Mouse (Mus musculus) testis, adult 2 months (tissue): ENCODE data around the gene Abcc6. TPM values are rescaled to one million over a fixed set of nuclear protein-coding genes. Genes with fewer than 3 reads are reported as not detected.

Experiments
- H3K27ac ChIP-seq: fragments of 200-500 bp; 2 replicates; pipeline ENCODE4 v1.5.1; 2012; ENCODE audit warnings: low read depth, low read length; ENCODE audit not compliant: control insufficient read depth, insufficient read depth
- H3K27me3 ChIP-seq: fragments of 200-500 bp; 2 replicates; pipeline ENCODE4 v1.6.1; 2012; ENCODE audit warnings: mild to moderate bottlenecking, low read length, moderate library complexity; ENCODE audit not compliant: control insufficient read depth, insufficient read depth
- H3K36me3 ChIP-seq: fragments of 200-500 bp; 2 replicates; pipeline ENCODE4 v1.6.1; 2012; ENCODE audit warnings: mild to moderate bottlenecking, low read length; ENCODE audit not compliant: control insufficient read depth, insufficient read depth
- H3K4me1 ChIP-seq: fragments of 200-500 bp; 2 replicates; pipeline ENCODE4 v1.6.1; 2012; ENCODE audit warnings: low read length; ENCODE audit not compliant: control insufficient read depth, insufficient read depth
- H3K4me3 ChIP-seq: fragments of 200-500 bp; 2 replicates; pipeline ENCODE4 v1.5.1; 2012; ENCODE audit warnings: low read depth, mild to moderate bottlenecking, low read length, moderate library complexity, mixed read lengths; ENCODE audit not compliant: control insufficient read depth
- CTCF ChIP-seq: fragments of 200-500 bp; IDR thresholded peaks from 2 replicates; pipeline ENCODE4 v1.5.1; 2012; ENCODE audit warnings: low read depth, mild to moderate bottlenecking, inconsistent platforms, low read length, moderate library complexity; ENCODE audit not compliant: control insufficient read depth, insufficient read depth, insufficient replicate concordance
- POLR2A ChIP-seq: fragments of 200-500 bp; IDR thresholded peaks from 2 replicates; pipeline ENCODE4 v1.6.1; 2012; ENCODE audit warnings: low read depth, mild to moderate bottlenecking, inconsistent platforms, low read length, moderate library complexity; ENCODE audit not compliant: control insufficient read depth
- polyA plus RNA-seq: library from polyadenylated mRNA; depleted of rRNA; stranded (reverse); fragments of >200 nt; gene quantifications from 2 replicates; pipeline ENCODE4 v1.2.3, GENCODE M21; 2012

The Abcc6 gene
- polyA plus RNA-seq, 1 experiment, result 1.0 TPM

DNA sequence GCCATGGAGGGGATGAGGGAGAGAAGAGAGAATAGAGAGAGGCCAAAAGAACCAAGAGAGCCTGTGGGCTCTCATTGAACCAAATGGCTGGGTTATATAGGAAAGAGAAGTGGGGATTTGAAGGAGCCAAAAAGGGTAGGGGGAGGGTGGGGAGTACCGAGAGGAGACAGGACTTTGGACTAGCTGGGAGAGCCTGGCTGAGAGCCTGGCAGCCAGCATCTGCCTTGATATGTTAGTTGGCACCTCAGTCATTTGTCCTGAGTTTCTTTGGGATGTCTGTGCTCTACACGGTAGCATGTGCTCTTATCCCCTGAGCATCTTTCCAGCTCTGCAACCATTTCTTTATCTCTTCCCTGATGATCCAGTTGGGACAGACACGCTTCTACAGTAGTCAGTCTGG lies 23.5 kb upstream of the Abcc6 start:
- peaks cover 2% of the 10 kb centered on the region; the same call in 1 of the 2 replicates for H3K36me3 ChIP-seq

DNA sequence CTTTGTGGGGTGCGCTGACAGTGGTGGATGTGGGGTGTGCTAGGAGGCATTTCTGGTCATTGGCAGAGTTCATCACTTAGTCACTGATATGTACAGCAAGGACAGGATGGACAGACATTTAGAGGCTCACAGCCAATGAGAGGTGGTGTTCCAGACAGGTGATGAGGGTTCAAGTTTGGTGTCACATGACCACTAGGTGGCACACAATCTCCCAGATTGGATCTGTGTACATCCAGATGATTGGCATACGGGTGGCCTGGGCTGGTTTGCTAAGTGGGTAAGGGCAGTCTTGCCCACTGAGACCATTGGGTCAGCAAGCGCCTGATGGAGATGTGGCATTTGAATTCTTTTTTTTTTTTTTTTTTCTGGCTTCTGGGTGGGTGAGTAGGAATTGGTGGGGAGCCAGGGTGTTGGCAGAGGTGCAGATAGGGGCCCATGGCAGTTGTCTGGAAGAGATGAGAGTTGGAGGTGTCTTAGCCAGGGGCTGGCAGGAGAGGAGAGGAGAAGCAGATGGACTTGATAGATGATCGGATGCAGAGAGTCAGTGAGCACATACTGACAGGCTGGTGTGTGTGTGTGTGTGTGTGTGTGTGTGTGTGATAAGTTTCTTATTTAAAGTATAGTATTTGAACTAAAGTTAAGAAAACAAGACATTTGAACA lies 22.2 kb upstream of the Abcc6 start:
- Histone ChIP-seq H3K27ac (no peak overlapping the region), H3K4me3 (no peak overlapping the region), H3K4me1 (no peaks in the 10 kb centered on the region), H3K36me3 (peaks cover 2% of the 10 kb centered on the region), H3K27me3 (no peaks in the 10 kb centered on the region)
- TF ChIP-seq POLR2A (no peak), CTCF (no peak)

More for the DNA sequence above, 23.5 kb upstream of the Abcc6 start:
- no peak for TF ChIP-seq CTCF
- TF ChIP-seq POLR2A, result no peak
- H3K27ac ChIP-seq, result no peak overlapping the region
- no peak overlapping the region for H3K4me3 ChIP-seq
- no peaks in the 10 kb centered on the region for H3K4me1 ChIP-seq
- H3K27me3 ChIP-seq, result no peaks in the 10 kb centered on the region

DNA sequence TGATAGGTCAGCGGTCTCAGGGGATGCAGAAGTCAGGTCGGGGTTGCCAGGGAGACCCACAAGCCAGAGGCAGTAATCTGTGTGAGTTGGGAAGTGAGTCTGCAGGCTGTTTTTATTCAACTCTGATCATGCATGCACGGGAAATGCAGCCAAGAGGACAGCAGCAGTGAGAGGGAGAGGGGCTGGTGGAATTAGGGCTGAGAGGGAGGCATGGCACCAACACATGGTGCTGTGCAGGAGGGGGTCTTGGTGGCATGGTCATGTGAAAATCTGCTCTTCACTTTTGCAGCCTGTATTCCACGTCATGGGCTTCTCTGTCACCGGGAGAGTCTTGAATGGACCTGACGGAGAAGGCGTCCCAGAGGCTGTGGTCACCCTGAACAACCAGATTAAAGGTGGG lies 19.9 kb upstream of the Abcc6 start:
- no peaks in the 10 kb centered on the region for H3K4me1 ChIP-seq
- no peak overlapping the region for H3K4me3 ChIP-seq
- TF ChIP-seq POLR2A, result no peak
- no peak for TF ChIP-seq CTCF
- no peaks in the 10 kb centered on the region for H3K27me3 ChIP-seq
- no peak overlapping the region for H3K27ac ChIP-seq
- peaks cover 2% of the 10 kb centered on the region for H3K36me3 ChIP-seq

DNA sequence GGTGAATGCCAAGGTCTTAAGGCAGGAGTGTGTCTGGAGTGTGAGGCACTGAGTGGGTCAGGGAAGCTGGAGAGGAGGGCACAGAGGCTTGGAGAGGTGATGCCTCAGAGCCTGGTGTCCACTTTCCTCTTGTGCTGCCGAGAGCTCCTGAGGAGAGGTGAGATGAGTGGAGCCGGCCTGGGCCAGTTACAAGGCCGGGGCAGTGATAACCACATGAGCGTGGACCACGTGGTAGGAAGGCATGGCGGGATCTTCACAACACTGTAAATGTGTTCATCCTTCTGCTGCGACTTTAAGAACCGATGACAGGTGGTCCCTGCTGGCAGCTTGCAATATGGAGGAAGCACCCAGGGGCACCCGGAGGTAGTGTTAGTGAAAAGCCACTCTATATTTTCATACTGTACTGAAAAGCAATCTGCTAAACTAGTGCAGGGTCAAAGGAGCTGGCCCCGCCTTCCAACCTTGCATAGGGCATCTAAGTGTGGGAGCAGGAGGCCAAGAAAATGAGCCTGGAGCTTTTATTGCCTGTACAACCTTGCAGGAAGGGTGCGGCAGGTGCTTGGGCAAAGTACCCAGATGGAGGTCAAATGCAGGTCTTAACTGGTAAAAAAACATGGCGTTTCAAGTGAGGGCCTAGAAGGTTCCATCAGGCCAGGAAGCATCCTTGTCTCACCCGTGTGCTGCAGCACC lies 17.9 kb upstream of the Abcc6 start:
- no peak overlapping the region for H3K27ac ChIP-seq
- TF ChIP-seq POLR2A, result no peak
- no peak for TF ChIP-seq CTCF
- no peaks in the 10 kb centered on the region; the same call in none of the 2 replicates for H3K36me3 ChIP-seq
- H3K4me3 ChIP-seq, result no peak overlapping the region
- H3K4me1 ChIP-seq, result no peaks in the 10 kb centered on the region
- H3K27me3 ChIP-seq, result no peaks in the 10 kb centered on the region

DNA sequence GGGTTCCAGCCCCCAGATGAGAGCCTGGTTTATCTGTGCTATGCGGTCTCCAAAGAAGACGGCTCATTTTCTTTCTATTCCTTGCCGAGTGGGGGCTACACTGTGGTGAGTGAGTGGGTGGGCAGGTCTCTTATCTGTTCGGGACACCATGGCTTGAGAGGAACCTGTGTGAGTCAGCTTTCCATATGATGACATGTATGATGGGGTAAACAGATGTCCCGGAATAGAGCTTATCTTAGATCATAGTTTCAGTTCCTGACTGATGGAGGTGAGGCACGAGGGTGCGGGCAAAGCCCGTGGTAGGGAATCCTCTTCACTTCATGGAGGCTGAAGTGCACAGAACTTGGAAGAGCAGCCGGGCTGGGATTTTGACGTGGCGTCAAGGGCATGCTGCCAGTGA lies 15.8 kb upstream of the Abcc6 start:
- H3K4me1 ChIP-seq, result no peaks in the 10 kb centered on the region
- no peak overlapping the region for H3K27ac ChIP-seq
- no peaks in the 10 kb centered on the region; the same call in none of the 2 replicates for H3K36me3 ChIP-seq
- TF ChIP-seq CTCF (no peak), POLR2A (no peak)
- H3K27me3 ChIP-seq, result no peaks in the 10 kb centered on the region
- no peak overlapping the region for H3K4me3 ChIP-seq

DNA sequence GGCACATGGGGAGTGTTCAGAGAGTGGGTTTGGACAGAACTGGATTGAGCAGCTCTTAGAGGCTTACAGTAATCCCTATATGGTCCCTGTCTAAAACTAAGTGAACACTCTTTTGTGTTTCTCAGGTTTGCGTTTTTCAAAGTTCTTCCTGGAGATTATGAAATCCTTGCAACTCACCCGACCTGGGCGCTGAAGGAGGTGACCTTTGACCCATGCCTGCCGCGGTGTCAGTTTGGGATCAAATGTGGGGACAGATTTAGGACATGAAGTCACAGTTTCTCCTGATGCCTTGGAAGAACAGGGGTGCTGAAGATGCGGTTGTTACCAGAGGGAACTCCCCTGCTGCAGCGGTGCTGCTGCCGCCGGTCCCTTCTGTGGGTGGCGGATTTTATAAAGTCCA lies 14.0 kb upstream of the Abcc6 start:
- TF ChIP-seq CTCF (no peak), POLR2A (no peak)
- no peak overlapping the region for H3K4me3 ChIP-seq
- no peaks in the 10 kb centered on the region; the same call in 1 of the 2 replicates for H3K36me3 ChIP-seq

DNA sequence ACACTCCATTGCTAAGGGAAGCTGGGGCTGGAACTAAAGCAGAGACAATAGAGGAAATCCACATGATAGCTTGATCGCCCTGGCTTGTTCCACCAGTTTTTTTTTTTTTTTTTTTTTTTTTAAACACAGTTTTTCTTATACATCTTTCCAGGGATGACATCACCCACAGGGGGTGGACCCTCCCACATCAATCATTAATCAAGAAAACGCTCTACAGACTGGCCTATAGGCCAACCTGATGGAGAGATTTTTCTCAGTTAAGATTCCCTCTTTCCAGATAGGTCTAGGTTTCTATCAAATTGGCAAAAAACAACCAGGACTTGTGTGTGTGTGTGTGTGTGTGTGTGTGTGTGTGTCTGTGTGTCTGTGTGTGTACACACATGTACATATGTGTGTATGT lies 9.8 kb upstream of the Abcc6 start:
- Histone ChIP-seq H3K27ac (no peak overlapping the region), H3K36me3 (no peaks in the 10 kb centered on the region; the same call in 1 of the 2 replicates), H3K27me3 (no peaks in the 10 kb centered on the region), H3K4me1 (peaks cover under 1% of the 10 kb centered on the region; the same call in 1 of the 2 replicates), H3K4me3 (no peak overlapping the region)
- TF ChIP-seq POLR2A, result no peak
- TF ChIP-seq CTCF, result no peak

More for the DNA sequence above, 14.0 kb upstream of the Abcc6 start:
- no peaks in the 10 kb centered on the region for H3K27me3 ChIP-seq
- no peak overlapping the region for H3K27ac ChIP-seq
- no peaks in the 10 kb centered on the region for H3K4me1 ChIP-seq
